Comparison of ENCODE assay signal across 21 mouse cellular contexts in genomic region chr10:39406798-39407189, GRCm38 (mm10). TPM values are rescaled to one million over a fixed set of nuclear protein-coding genes. Genes with fewer than 3 reads are reported as not detected.
DNase-seq lines count a peak whose midpoint lies in the region; ATAC-seq and TF ChIP-seq lines count a peak whose summit lies in the region.
"Had no signal": no experiment of that assay in that cellular context is flagged by ENCODE, and none has a peak within 500 bp of the region (broad histone marks: within the 10 kb centered on the region; RNA-seq: fewer than 3 reads in every experiment).

No protein-coding gene starts in this region.

- TF ChIP-seq CTCF in kidney, postnatal 0 days (IDR thresholded peaks at IDR 0.05; ENCODE audit: low read depth), result no peak

- no peak overlapping the region for H3K4me3 ChIP-seq in heart, embryonic 15.5 days
- H3K4me3 ChIP-seq in kidney, postnatal 0 days (replicated peaks; ENCODE audit: low read depth, low read length), result no peak overlapping the region
- no peak overlapping the region for H3K4me3 ChIP-seq in heart, embryonic 16.5 days (ENCODE audit: low read length)
- H3K4me3 ChIP-seq: forebrain, embryonic 10.5 days; left cerebral cortex, adult 2 months; midbrain, embryonic 15.5 days had no signal

- DNase-seq in heart, adult 18-20 months, result peak; percentile 47 to 58
- no peak for DNase-seq in heart, postnatal 4 days
- DNase-seq in heart, postnatal 36 days, result no peak
- DNase-seq in kidney, postnatal 0 days (ENCODE audit: low spot score), result peak; percentile 47
- DNase-seq in kidney, adult 8-10 months, result no peak
- DNase-seq in Muller cell, postnatal 12 days (ENCODE audit: inconsistent ontology term), result no peak
- DNase-seq: adrenal gland, adult 8-10 months; cerebellum, postnatal 14 days; gastrocnemius, postnatal 14 days; kidney, adult 18-20 months; thymus, adult 2 months; thymus, postnatal 4 days had no signal

- intact Hi-C loops in heart, postnatal 36 days (cut with DNase I), result loop anchor here (5.0 kb wide), 2 partner anchors 34 to 46 kb away; no protein-coding TSS in a partner anchor

- H3K4me2 ChIP-seq in heart, embryonic 15.5 days, result peak overlapping the region; percentile 6; the same call in 1 of the 2 replicates
- H3K4me2 ChIP-seq in kidney, postnatal 0 days (ENCODE audit: low read length), result no peak overlapping the region
- peak overlapping the region; percentile 44 for H3K4me2 ChIP-seq in heart, embryonic 16.5 days (ENCODE audit: low read depth, low read length)
- H3K4me2 ChIP-seq: midbrain, embryonic 15.5 days had no signal

- peaks cover 62% of the 10 kb centered on the region for H3K4me1 ChIP-seq in heart, embryonic 15.5 days (replicated peaks)
- H3K4me1 ChIP-seq in kidney, postnatal 0 days (replicated peaks; ENCODE audit: insufficient read depth, low read length), result peaks cover 8% of the 10 kb centered on the region
- H3K4me1 ChIP-seq in heart, embryonic 16.5 days (ENCODE audit: control insufficient read depth, insufficient read depth, low read length), result peaks cover 39% of the 10 kb centered on the region

- WGBS in heart, embryonic 15.5 days, result 19% methylated on average over 7 of the region's 7 CpGs
- 51% methylated on average over 7 of the region's 7 CpGs for WGBS in kidney, postnatal 0 days
- WGBS in heart, embryonic 16.5 days, result 19% methylated on average over 7 of the region's 7 CpGs

- no peaks in the 10 kb centered on the region for H3K27me3 ChIP-seq in heart, embryonic 15.5 days
- H3K27me3 ChIP-seq in kidney, postnatal 0 days (ENCODE audit: insufficient read depth, low read length), result no peaks in the 10 kb centered on the region
- H3K27me3 ChIP-seq in heart, embryonic 16.5 days (ENCODE audit: control insufficient read depth, insufficient read depth, low read length), result no peaks in the 10 kb centered on the region
- H3K27me3 ChIP-seq: midbrain, embryonic 15.5 days had no signal

- peaks cover 4% of the 10 kb centered on the region; the same call in 1 of the 2 replicates for H3K9me3 ChIP-seq in heart, embryonic 15.5 days (replicated peaks)
- H3K9me3 ChIP-seq in kidney, postnatal 0 days (replicated peaks; ENCODE audit: low read length), result no peaks in the 10 kb centered on the region
- no peaks in the 10 kb centered on the region for H3K9me3 ChIP-seq in heart, embryonic 16.5 days (replicated peaks; ENCODE audit: control insufficient read depth, low read length)
- H3K9me3 ChIP-seq: forebrain, embryonic 10.5 days; midbrain, embryonic 15.5 days had no signal

- H3K36me3 ChIP-seq in heart, embryonic 15.5 days, result peaks cover 4% of the 10 kb centered on the region; the same call in 1 of the 2 replicates
- no peaks in the 10 kb centered on the region for H3K36me3 ChIP-seq in kidney, postnatal 0 days (ENCODE audit: insufficient read depth, low read length)
- peaks cover 5% of the 10 kb centered on the region; the same call in 1 of the 2 replicates for H3K36me3 ChIP-seq in heart, embryonic 16.5 days (ENCODE audit: control insufficient read depth, insufficient read depth)
- H3K36me3 ChIP-seq: midbrain, embryonic 15.5 days had no signal

- ATAC-seq in heart, embryonic 15.5 days (replicated peaks; ENCODE audit: insufficient number of reproducible peaks, insufficient read depth, low FRiP score, low read depth), result no peak
- no peak for ATAC-seq in kidney, postnatal 0 days (replicated peaks; ENCODE audit: low FRiP score, low read depth)
- no peak for ATAC-seq in heart, embryonic 16.5 days (replicated peaks; ENCODE audit: extremely low read depth, insufficient read depth, low FRiP score)
- ATAC-seq: forebrain, embryonic 16.5 days had no signal

- peak overlapping the region; percentile 43; the same call in 1 of the 2 replicates for H3K27ac ChIP-seq in heart, embryonic 15.5 days
- H3K27ac ChIP-seq in kidney, postnatal 0 days, result peak overlapping the region; percentile 20; the same call in 1 of the 2 replicates
- H3K27ac ChIP-seq in heart, embryonic 16.5 days (ENCODE audit: low read length), result peak overlapping the region; percentile 28
- H3K27ac ChIP-seq: forebrain, embryonic 10.5 days; left cerebral cortex, adult 2 months; liver, embryonic 14.5 days; macrophage; midbrain, embryonic 15.5 days; stomach, postnatal 0 days had no signal

- H3K9ac ChIP-seq in heart, embryonic 15.5 days, result no peak overlapping the region
- no peak overlapping the region for H3K9ac ChIP-seq in kidney, postnatal 0 days (ENCODE audit: low read depth, low read length)
- H3K9ac ChIP-seq in heart, embryonic 16.5 days (ENCODE audit: low read length), result no peak overlapping the region; the same call in 1 of the 2 replicates
- H3K9ac ChIP-seq: liver, embryonic 14.5 days; midbrain, embryonic 15.5 days had no signal

RNA-seq across cellular contexts. Expression of gene Fyn, which starts 38.1 kb away (rescaled TPM):
- total RNA-seq in heart, adult 18-20 months (2021), result 10 to 100 TPM; 30.6 to 32.2 TPM
- 10 to 100 TPM; 51.2 to 53.0 TPM for total RNA-seq in heart, postnatal 4 days (2021)
- 12.7 and 17.2 TPM in 2 replicates for polyA plus RNA-seq in heart, embryonic 15.5 days (2015; fragmentation: Nextera tagmentation; extraction: Ambion mirVana)
- 10 to 100 TPM; 32.1 to 35.1 TPM for total RNA-seq in heart, postnatal 36 days (2021)
- 23.7 and 27.8 TPM in 2 replicates for polyA plus RNA-seq in kidney, postnatal 0 days (2015; fragmentation: Nextera tagmentation; extraction: Ambion mirVana)
- polyA plus RNA-seq in heart, embryonic 16.5 days (2015; fragmentation: Nextera tagmentation; extraction: Ambion mirVana), result 14.6 and 15.0 TPM in 2 replicates

Comparison
In these comparisons a context has a peak if more than half of its experiments do, and no peak if none do; other contexts are left out.
1. DNase-seq: peak in heart, adult 18-20 months (2 of 2) and kidney, postnatal 0 days (single experiment); none in heart, postnatal 4 days (single experiment), heart, postnatal 36 days (0 of 2), kidney, adult 8-10 months (0 of 2) and Muller cell, postnatal 12 days (single experiment).
2. Peak in every context shown above with its lines, with median percentiles within 50 percentile points of each other: H3K27ac ChIP-seq.